Mouse (Mus musculus) heart, postnatal 0 days (tissue): ENCODE results near the gene Pus10. TPM values are rescaled to one million over a fixed set of nuclear protein-coding genes. Genes with fewer than 3 reads are reported as not detected.

ENCODE experiments used
- ATAC-seq: fragments of 200-750 bp; cut with Nextera tagmentation; 2 replicates; pipeline ENCODE4 v1.8.0; 2017; ENCODE audit warnings: low read depth, moderate number of reproducible peaks, moderate library complexity; ENCODE audit not compliant: insufficient read depth
- DNase-seq: peaks from one replicate; pipeline ENCODE4 v3.0.0-alpha.2; 2016; ENCODE audit warnings: low spot score
- H3K27ac ChIP-seq: fragments of 300-500 bp; sonication (generic); 2 replicates; pipeline ENCODE4 v1.5.1; 2014; ENCODE audit warnings: low read depth, mild to moderate bottlenecking
- H3K27me3 ChIP-seq: fragments of 300-500 bp; sonication (generic); 2 replicates; pipeline ENCODE4 v1.6.1; 2014; ENCODE audit warnings: low read length, mixed read lengths; ENCODE audit not compliant: control insufficient read depth, insufficient read depth
- H3K36me3 ChIP-seq: fragments of 300-500 bp; sonication (generic); replicated peaks from 2 replicates; pipeline ENCODE4 v1.6.1; 2014; ENCODE audit warnings: low read length, mixed read lengths; ENCODE audit not compliant: control insufficient read depth, insufficient read depth
- H3K4me1 ChIP-seq: fragments of 300-500 bp; sonication (generic); 2 replicates; pipeline ENCODE4 v1.6.1; 2014; ENCODE audit warnings: antibody characterized with exemption; ENCODE audit not compliant: control insufficient read depth, insufficient read depth
- H3K4me2 ChIP-seq: fragments of 300-500 bp; sonication (generic); 2 replicates; pipeline ENCODE4 v1.6.1; 2014; ENCODE audit warnings: low read depth, mild to moderate bottlenecking, low read length, moderate library complexity
- H3K4me3 ChIP-seq: fragments of 300-500 bp; sonication (generic); 2 replicates; pipeline ENCODE4 v1.5.1; 2014; ENCODE audit warnings: low read depth, low read length
- H3K9ac ChIP-seq: fragments of 300-500 bp; sonication (generic); replicated peaks from 2 replicates; pipeline ENCODE4 v1.6.1; 2014; ENCODE audit warnings: low read depth, low read length, mixed read lengths
- H3K9me3 ChIP-seq: fragments of 300-500 bp; sonication (generic); replicated peaks from 2 replicates; pipeline ENCODE4 v1.6.1; 2016; ENCODE audit warnings: low read length; ENCODE audit not compliant: control insufficient read depth
- CTCF ChIP-seq: IDR thresholded peaks from 2 replicates; pipeline ENCODE4 v1.5.1; 2016; ENCODE audit warnings: antibody characterized with exemption, control low read depth, low read depth
- EP300 ChIP-seq: IDR thresholded peaks from 2 replicates; pipeline ENCODE4 v1.6.1; 2016; ENCODE audit warnings: antibody characterized with exemption, low read depth
- WGBS: fragments of 180-500 bp; shearing (Covaris S2); extraction: QIAGEN DNeasy Blood & Tissue Kit; methylation state at CpG from one replicate; pipeline ENCODE4 v1.1.7; 2014; 5-methylcytosine and 5-hydroxymethylcytosine counted together
- polyA plus RNA-seq: library from polyadenylated mRNA; unstranded; fragments of >200 nt; fragmentation: Nextera tagmentation; extraction: Ambion mirVana; gene quantifications from 2 replicates; pipeline ENCODE4 v1.2.1, GENCODE M21; 2015
- total RNA-seq: library from RNA; depleted of rRNA; stranded (reverse); fragments of >200 nt; gene quantifications from 2 replicates; pipeline ENCODE4 v1.2.3, GENCODE M21; 2014; ENCODE audit warnings: low replicate concordance; rRNA removed

Gene Pus10
- total RNA-seq (4.8 and 13.3 TPM in 2 replicates), polyA plus RNA-seq (7.9 and 8.7 TPM in 2 replicates)

- H3K4me2 ChIP-seq, result peak within 1 kb of the TSS; percentile 78
- H3K9ac ChIP-seq, result peak within 1 kb of the TSS; percentile 93
- H3K9me3 ChIP-seq, result no peaks in the 10 kb centered on the region
- DNase-seq (peak; percentile 41), ATAC-seq (peak; percentile 53)
- no peaks in the 10 kb centered on the region for H3K36me3 ChIP-seq
- 0 out of 2 replicates have a peak, but pooled peaks cover 6% of the 10 kb centered on the region for H3K4me1 ChIP-seq
- peak within 1 kb of the TSS; percentile 97 for H3K4me3 ChIP-seq
- 0% methylated on average over 38 of the region's 40 CpGs for WGBS
- TF ChIP-seq CTCF, result no peak
- no peak for TF ChIP-seq EP300
- H3K27me3 ChIP-seq, result no peaks in the 10 kb centered on the region
- peak within 1 kb of the TSS; percentile 95 for H3K27ac ChIP-seq
Observed at GRCm38 (mm10) chr11:23665311-23665786, at the start of gene Pus10. Gene Pus10 (plus strand): TSS chr11:23665674.

GRCm38 (mm10) chr11:23618995-23619394 is 46.5 kb upstream of the Pus10 start:
- Histone ChIP-seq H3K36me3 (peaks cover 23% of the 10 kb centered on the region), H3K4me1 (no peaks in the 10 kb centered on the region), H3K9ac (no peak overlapping the region), H3K4me3 (no peak overlapping the region), H3K4me2 (no peak overlapping the region), H3K27ac (no peak overlapping the region), H3K9me3 (no peaks in the 10 kb centered on the region), H3K27me3 (no peaks in the 10 kb centered on the region)
- 48% methylated on average over 5 of the region's 5 CpGs for WGBS
- TF ChIP-seq EP300 (no peak), CTCF (no peak)
- DNase-seq, result no peak
- ATAC-seq, result no peak

DNA sequence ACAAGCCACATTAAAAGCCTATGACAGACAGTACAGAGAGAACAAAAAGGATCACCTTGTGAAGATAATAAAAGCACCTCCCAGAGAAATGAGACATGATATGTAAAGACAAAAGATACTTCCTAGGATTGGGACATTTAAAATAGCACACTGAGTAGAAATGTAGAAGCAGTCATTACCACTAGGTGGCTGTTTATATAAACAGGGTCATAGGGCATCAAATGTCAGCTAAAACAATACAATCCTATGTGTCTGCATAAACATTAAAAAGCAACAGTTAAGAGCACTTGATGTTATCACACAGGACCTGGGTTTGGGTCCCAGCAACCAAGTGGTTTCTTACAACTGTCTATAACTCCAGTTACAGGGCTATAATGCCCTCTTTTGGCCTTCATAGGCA is 34.8 kb upstream of the Pus10 start:
- Histone ChIP-seq H3K36me3 (peaks cover 8% of the 10 kb centered on the region; the same call in 1 of the 2 replicates), H3K9me3 (no peaks in the 10 kb centered on the region), H3K27me3 (no peaks in the 10 kb centered on the region), H3K4me2 (no peak overlapping the region), H3K4me1 (peaks cover 4% of the 10 kb centered on the region; the same call in 1 of the 2 replicates), H3K4me3 (no peak overlapping the region), H3K27ac (no peak overlapping the region), H3K9ac (no peak overlapping the region)
- ATAC-seq, result no peak
- no peak for DNase-seq
- TF ChIP-seq CTCF (no peak), EP300 (no peak)

GRCm38 (mm10) chr11:23632945-23633878 is 32.3 kb upstream of the Pus10 start, which contains the start of gene 0610010F05Rik:
Gene 0610010F05Rik (minus strand): TSS chr11:23633639.
- TF ChIP-seq EP300, result no peak
- TF ChIP-seq CTCF, result no peak

DNA sequence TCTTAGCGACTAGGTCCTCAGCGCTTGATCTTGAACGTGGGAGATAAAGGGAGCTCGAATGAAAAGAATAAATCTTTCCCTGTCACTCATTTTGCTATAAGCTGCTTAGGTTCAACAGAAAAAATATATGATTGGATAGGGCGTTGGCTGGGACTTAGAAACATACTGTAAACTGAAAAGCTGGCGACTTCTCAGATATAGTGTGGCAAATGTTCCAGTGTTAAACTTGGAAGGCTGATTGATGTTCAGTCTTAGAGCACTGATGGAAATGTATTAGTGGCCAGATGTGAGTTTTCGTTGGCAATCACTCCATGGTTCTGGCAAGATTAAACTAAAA is 31.6 kb upstream of the Pus10 start:
- H3K27ac ChIP-seq, result no peak overlapping the region
- H3K4me2 ChIP-seq, result peak overlapping the region; percentile 90
- TF ChIP-seq EP300 (no peak), CTCF (no peak)
- ATAC-seq (no peak), DNase-seq (no peak)
- H3K4me3 ChIP-seq, result peak overlapping the region; percentile 83
- no peaks in the 10 kb centered on the region for H3K9me3 ChIP-seq
- no peak overlapping the region for H3K9ac ChIP-seq
- no peaks in the 10 kb centered on the region for H3K36me3 ChIP-seq
- no peaks in the 10 kb centered on the region for H3K27me3 ChIP-seq
- H3K4me1 ChIP-seq, result peaks cover 4% of the 10 kb centered on the region; the same call in 1 of the 2 replicates
- 7% methylated on average over 7 of the region's 7 CpGs for WGBS

More at GRCm38 (mm10) chr11:23632945-23633878, 32.3 kb upstream of the Pus10 start, which contains the start of gene 0610010F05Rik:
- Histone ChIP-seq H3K9me3 (no peaks in the 10 kb centered on the region), H3K4me2 (peak within 1 kb of the TSS; percentile 90), H3K9ac (peak within 1 kb of the TSS; percentile 84), H3K36me3 (0 out of 2 replicates have a peak, but pooled peaks cover 4% of the 10 kb centered on the region), H3K4me3 (peak within 1 kb of the TSS; percentile 83), H3K4me1 (peaks cover 4% of the 10 kb centered on the region; the same call in 1 of the 2 replicates), H3K27ac (peak within 1 kb of the TSS; percentile 91), H3K27me3 (no peaks in the 10 kb centered on the region)
- peak; percentile 100 for ATAC-seq
- under 1% methylated on average over 96 of the region's 103 CpGs for WGBS
- DNase-seq, result peak; percentile 96
